Mouse (Mus musculus): ENCODE results near the gene Phactr3. TPM values are rescaled to one million over a fixed set of nuclear protein-coding genes. Genes with fewer than 3 reads are reported as not detected.
A peak's percentile ranks its signal among the peaks of the same experiment; 100 is the strongest.
"Not testable (repeated sequence)": the region's sequence is repeated elsewhere in the genome, so short reads cannot be mapped to it uniquely, and the experiment has no call there.

Gene Phactr3
- polyA plus RNA-seq (2016; fragmentation: Nextera tagmentation; extraction: Ambion mirVana): 8.1 and 8.3 TPM in 2 replicates

DNA sequence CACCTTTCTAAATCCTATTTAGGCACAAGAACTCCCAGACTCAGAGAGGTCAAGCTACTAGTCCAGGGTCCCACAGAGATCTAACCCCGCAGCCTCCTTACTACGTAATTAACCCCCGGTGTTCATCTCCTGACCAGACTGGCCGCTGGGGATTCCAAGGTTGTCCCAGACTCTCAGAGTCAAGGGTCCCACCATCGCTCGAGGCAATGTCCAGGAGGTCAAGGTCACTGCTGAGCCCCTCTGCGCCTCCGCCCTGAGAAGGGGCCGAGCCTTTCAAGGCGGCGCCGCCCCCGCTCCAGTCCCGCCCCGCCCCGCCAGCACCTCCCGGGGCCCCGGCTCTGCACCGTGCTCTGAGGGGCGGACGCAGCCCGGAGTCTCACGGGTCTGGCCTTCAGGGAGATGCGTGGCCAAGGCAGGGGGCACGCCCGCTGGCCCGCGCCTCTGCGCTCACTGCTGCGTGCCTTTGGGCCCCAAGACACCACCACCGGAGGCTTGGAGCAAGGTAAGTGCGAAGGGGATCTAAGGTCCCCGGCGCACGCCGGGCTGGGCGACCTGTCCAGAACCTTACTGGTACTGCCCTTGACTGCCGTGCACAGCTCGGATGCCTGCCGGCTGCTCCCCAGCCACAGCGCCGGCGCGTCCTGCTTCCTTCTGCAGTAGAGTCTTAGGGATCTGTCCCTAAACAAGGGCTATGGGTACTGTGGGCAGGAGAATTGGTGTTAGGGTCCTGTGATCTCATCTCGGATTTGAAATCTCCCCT is at the start of gene Phactr3:
Phactr3 (plus strand) TSS at position 175 of the 760 bp plus-strand sequence.
- Histone ChIP-seq H3K27ac (peak within 1 kb of the TSS; percentile 83), H3K36me3 (no peaks in the 10 kb centered on the region), H3K9me3 (replicated peaks) (no peaks in the 10 kb centered on the region), H3K27me3 (ENCODE audit: low read depth, poor library complexity, severe bottlenecking) (peaks cover 26% of the 10 kb centered on the region), H3K4me3 (peak within 1 kb of the TSS; percentile 67), H3K4me1 (peaks cover 61% of the 10 kb centered on the region)
- 2% methylated on average over 45 of the region's 45 CpGs for WGBS
- peak; percentile 64 for DNase-seq (ENCODE audit: low spot score)

- H3K27me3 ChIP-seq (ENCODE audit: low read depth, poor library complexity, severe bottlenecking); H3K4me1 ChIP-seq; H3K27ac ChIP-seq; H3K36me3 ChIP-seq; DNase-seq (ENCODE audit: low spot score); H3K9me3 ChIP-seq (replicated peaks): not testable (repeated sequence)
- peak within 1 kb of the TSS; percentile 49 for H3K4me3 ChIP-seq
- whole genome bisulfite sequencing: 0% methylated on average over 8 of the region's 14 CpGs
Measured at GRCm38 (mm10) chr2:178078166-178078717, 40.5 kb upstream of the Phactr3 start, which contains the start of gene Zfp931. Gene Zfp931, minus strand, starts transcription at chr2:178078476.

DNA sequence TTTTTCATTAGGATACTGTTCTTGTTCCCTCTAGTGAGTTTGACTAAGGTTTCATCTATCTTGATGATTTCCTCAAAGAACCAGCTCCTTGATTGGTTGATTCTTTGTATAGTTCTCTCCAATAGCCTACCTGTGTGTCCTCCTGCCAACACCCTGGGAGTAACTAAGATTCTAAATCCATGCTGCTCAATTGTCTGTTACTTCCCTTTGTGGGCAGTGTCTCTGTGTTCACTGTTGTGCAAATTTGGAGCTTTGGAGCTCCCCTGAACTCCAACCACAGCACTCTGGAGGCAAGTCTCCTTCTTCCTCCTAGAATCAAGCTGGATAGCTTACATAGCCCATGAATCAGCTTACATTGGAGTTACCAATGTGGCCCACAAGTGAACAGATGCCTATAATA is 29.2 kb upstream of the Phactr3 start:
- Histone ChIP-seq H3K9me3 (replicated peaks) (no peaks in the 10 kb centered on the region), H3K4me1 (no peaks in the 10 kb centered on the region), H3K27me3 (ENCODE audit: low read depth, poor library complexity, severe bottlenecking) (no peaks in the 10 kb centered on the region), H3K27ac (no peak overlapping the region), H3K36me3 (no peaks in the 10 kb centered on the region), H3K4me3 (no peak overlapping the region)
- DNase-seq (ENCODE audit: low spot score): no peak

GRCm38 (mm10) chr2:178098021-178098420 is 20.8 kb upstream of the Phactr3 start:
- Histone ChIP-seq H3K27ac (no peak overlapping the region), H3K27me3 (ENCODE audit: low read depth, poor library complexity, severe bottlenecking) (no peaks in the 10 kb centered on the region), H3K9me3 (replicated peaks) (no peaks in the 10 kb centered on the region), H3K4me3 (no peak overlapping the region), H3K4me1 (peaks cover 19% of the 10 kb centered on the region), H3K36me3 (no peaks in the 10 kb centered on the region)
- 8% methylated on average over 2 of the region's 2 CpGs for WGBS
- peak; percentile 75 for DNase-seq (ENCODE audit: low spot score)

- WGBS: 17% methylated on average over 7 of the region's 7 CpGs
- no peak overlapping the region for H3K4me3 ChIP-seq
- peak; percentile 77 for DNase-seq (ENCODE audit: low spot score)
Measured at GRCm38 (mm10) chr2:178101957-178102356, 16.8 kb upstream of the Phactr3 start.

GRCm38 (mm10) chr2:178117946-178118345 is 829 bp upstream of the Phactr3 start:
- H3K4me3 ChIP-seq: no peak overlapping the region
- H3K9me3 ChIP-seq (replicated peaks): no peaks in the 10 kb centered on the region
- 22% methylated on average over 12 of the region's 12 CpGs for WGBS
- H3K27me3 ChIP-seq (ENCODE audit: low read depth, poor library complexity, severe bottlenecking): peaks cover 26% of the 10 kb centered on the region
- H3K36me3 ChIP-seq: no peaks in the 10 kb centered on the region
- peak; percentile 67 for DNase-seq (ENCODE audit: low spot score)
- H3K27ac ChIP-seq: no peak overlapping the region
- H3K4me1 ChIP-seq: peaks cover 54% of the 10 kb centered on the region

More at GRCm38 (mm10) chr2:178101957-178102356, 16.8 kb upstream of the Phactr3 start:
- Histone ChIP-seq H3K27me3 (ENCODE audit: low read depth, poor library complexity, severe bottlenecking) (no peaks in the 10 kb centered on the region), H3K9me3 (replicated peaks) (no peaks in the 10 kb centered on the region), H3K4me1 (peaks cover 10% of the 10 kb centered on the region), H3K36me3 (no peaks in the 10 kb centered on the region), H3K27ac (no peak overlapping the region)

DNA sequence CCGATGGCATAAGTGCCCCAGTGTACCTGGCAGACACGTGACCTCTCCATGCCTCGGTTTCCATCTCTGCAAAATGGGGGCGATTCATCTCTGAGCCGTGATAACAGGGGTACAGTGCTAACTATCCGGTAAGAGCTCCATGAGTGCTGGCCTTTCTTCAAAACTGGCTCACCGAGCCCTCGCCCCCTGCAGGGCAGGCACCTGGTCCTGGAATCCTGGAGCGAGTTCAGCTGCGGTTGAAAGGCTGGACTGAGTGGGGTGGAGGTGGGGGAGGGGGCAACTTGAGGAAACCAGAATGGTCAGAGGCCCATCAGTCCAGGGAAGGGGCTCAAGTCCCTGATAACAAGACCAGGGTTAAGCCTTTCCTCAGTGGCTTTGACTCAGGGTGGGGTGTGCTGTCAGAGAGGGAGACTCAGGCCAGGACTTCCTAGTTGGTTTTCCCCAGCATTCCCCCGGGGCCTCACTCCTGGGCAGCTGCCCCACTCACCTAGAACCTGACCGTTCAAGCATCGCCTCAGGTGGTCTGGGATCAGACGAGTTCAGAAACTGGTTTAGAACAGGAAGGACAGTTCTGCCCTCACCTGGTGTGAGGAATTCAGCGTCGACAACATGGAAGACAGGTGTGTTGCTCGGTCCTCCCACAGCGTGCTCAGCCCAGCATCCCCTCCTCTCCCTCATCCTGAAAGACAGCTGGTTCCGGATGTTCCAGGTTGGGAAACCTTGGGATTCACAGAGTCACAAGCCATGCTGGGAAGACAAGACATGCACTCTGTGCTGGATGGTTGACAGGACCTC is 983 bp downstream of the Phactr3 start:
- H3K27ac ChIP-seq: peak overlapping the region; percentile 83
- WGBS: 21% methylated on average over 19 of the region's 19 CpGs
- H3K4me1 ChIP-seq: peaks cover 61% of the 10 kb centered on the region
- peaks cover 26% of the 10 kb centered on the region for H3K27me3 ChIP-seq (ENCODE audit: low read depth, poor library complexity, severe bottlenecking)
- DNase-seq (ENCODE audit: low spot score): peak; percentile 49
- no peaks in the 10 kb centered on the region for H3K36me3 ChIP-seq
- H3K4me3 ChIP-seq: peak overlapping the region; percentile 67
- no peaks in the 10 kb centered on the region for H3K9me3 ChIP-seq (replicated peaks)

DNA sequence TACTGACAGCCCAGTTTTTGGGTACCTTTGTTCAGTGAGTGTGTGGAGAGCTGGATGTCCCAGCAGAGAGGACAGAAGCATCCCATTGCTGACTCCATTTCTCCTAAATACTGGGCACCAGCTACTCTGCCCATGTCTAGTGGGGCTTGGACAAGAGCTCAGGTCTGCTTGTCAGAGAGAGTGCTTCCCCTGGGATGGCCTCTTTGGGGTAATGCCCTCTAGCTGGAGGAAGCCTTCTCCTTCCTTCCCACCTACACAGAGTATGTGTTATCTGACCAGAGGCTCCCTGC is 1.5 kb downstream of the Phactr3 start:
- H3K4me1 ChIP-seq: peaks cover 61% of the 10 kb centered on the region
- H3K36me3 ChIP-seq: no peaks in the 10 kb centered on the region
- H3K27ac ChIP-seq: peak overlapping the region; percentile 83
- H3K27me3 ChIP-seq (ENCODE audit: low read depth, poor library complexity, severe bottlenecking): peaks cover 26% of the 10 kb centered on the region
- no peak for DNase-seq (ENCODE audit: low spot score)
- no peaks in the 10 kb centered on the region for H3K9me3 ChIP-seq (replicated peaks)
- H3K4me3 ChIP-seq: 0 out of 2 replicates have a peak overlapping the region, but pooled peaks have one; percentile 67

GRCm38 (mm10) chr2:178120651-178121374 is 2.0 kb downstream of the Phactr3 start:
- H3K9me3 ChIP-seq (replicated peaks): no peaks in the 10 kb centered on the region
- H3K27ac ChIP-seq: peak overlapping the region; percentile 83
- 91% methylated on average over 8 of the region's 8 CpGs for WGBS
- H3K36me3 ChIP-seq: no peaks in the 10 kb centered on the region
- H3K4me1 ChIP-seq: peaks cover 61% of the 10 kb centered on the region
- peak; percentile 29 for DNase-seq (ENCODE audit: low spot score)
- peaks cover 26% of the 10 kb centered on the region for H3K27me3 ChIP-seq (ENCODE audit: low read depth, poor library complexity, severe bottlenecking)
- H3K4me3 ChIP-seq: no peak overlapping the region

GRCm38 (mm10) chr2:178121375-178121688 is 2.6 kb downstream of the Phactr3 start:
- H3K4me1 ChIP-seq: peaks cover 61% of the 10 kb centered on the region
- H3K4me3 ChIP-seq: no peak overlapping the region
- peak overlapping the region; percentile 83 for H3K27ac ChIP-seq
- H3K9me3 ChIP-seq (replicated peaks): no peaks in the 10 kb centered on the region
- no peaks in the 10 kb centered on the region for H3K36me3 ChIP-seq
- WGBS: 7% methylated on average over 2 of the region's 2 CpGs
- peak; percentile 39 for DNase-seq (ENCODE audit: low spot score)
- H3K27me3 ChIP-seq (ENCODE audit: low read depth, poor library complexity, severe bottlenecking): peaks cover 26% of the 10 kb centered on the region

GRCm38 (mm10) chr2:178121946-178122665 is 3.3 kb downstream of the Phactr3 start:
- H3K27me3 ChIP-seq (ENCODE audit: low read depth, poor library complexity, severe bottlenecking): peaks cover 26% of the 10 kb centered on the region
- peak; percentile 51 for DNase-seq (ENCODE audit: low spot score)
- no peak overlapping the region for H3K4me3 ChIP-seq
- H3K9me3 ChIP-seq (replicated peaks): no peaks in the 10 kb centered on the region
- peaks cover 61% of the 10 kb centered on the region for H3K4me1 ChIP-seq
- H3K36me3 ChIP-seq: no peaks in the 10 kb centered on the region
- 36% methylated on average over 4 of the region's 4 CpGs for WGBS
- H3K27ac ChIP-seq: peak overlapping the region; percentile 83

- Histone ChIP-seq H3K4me3 (no peak overlapping the region), H3K36me3 (no peaks in the 10 kb centered on the region), H3K4me1 (peaks cover 52% of the 10 kb centered on the region), H3K9me3 (replicated peaks) (no peaks in the 10 kb centered on the region), H3K27me3 (ENCODE audit: low read depth, poor library complexity, severe bottlenecking) (peaks cover 20% of the 10 kb centered on the region), H3K27ac (peak overlapping the region; percentile 83)
- WGBS: 77% methylated on average over 15 of the region's 15 CpGs
- DNase-seq (ENCODE audit: low spot score): peak; percentile 27
Measured at GRCm38 (mm10) chr2:178123466-178123865, 4.7 kb downstream of the Phactr3 start.

Data from limb, embryonic 10.5 days (tissue).